Mouse (Mus musculus): ENCODE measurements around the gene Rufy3. TPM values are rescaled to one million over a fixed set of nuclear protein-coding genes. Genes with fewer than 3 reads are reported as not detected.

Gene Rufy3
- total RNA-seq, 2 experiments from 2014 or later = 8.9 to 13.2 TPM

- no peak for DNase-seq
Observed at GRCm38 (mm10) chr5:88575506-88576338, 10.9 kb downstream of the Rufy3 start.

- DNase-seq = no peak
Observed at GRCm38 (mm10) chr5:88580681-88581080, 15.8 kb downstream of the Rufy3 start.

GRCm38 (mm10) chr5:88581343-88581742 is 16.5 kb downstream of the Rufy3 start:
- no peak for DNase-seq

GRCm38 (mm10) chr5:88583271-88584031 is 18.6 kb downstream of the Rufy3 start:
- DNase-seq = no peak

GRCm38 (mm10) chr5:88584061-88584460 is 19.2 kb downstream of the Rufy3 start:
- no peak for DNase-seq

GRCm38 (mm10) chr5:88586407-88587174 is 21.8 kb downstream of the Rufy3 start:
- no peak for DNase-seq

GRCm38 (mm10) chr5:88587211-88587934 is 22.5 kb downstream of the Rufy3 start:
- DNase-seq = no peak

GRCm38 (mm10) chr5:88588481-88588880 is 23.6 kb downstream of the Rufy3 start:
- no peak for DNase-seq

- no peak for DNase-seq
Observed at GRCm38 (mm10) chr5:88593421-88594172, 28.8 kb downstream of the Rufy3 start.

- DNase-seq = no peak
Observed at GRCm38 (mm10) chr5:88594173-88594569, 29.3 kb downstream of the Rufy3 start.

- no peak for DNase-seq
Observed at GRCm38 (mm10) chr5:88595537-88596455, 31.0 kb downstream of the Rufy3 start.

- DNase-seq = no peak
Observed at GRCm38 (mm10) chr5:88598961-88599360, 34.1 kb downstream of the Rufy3 start.

GRCm38 (mm10) chr5:88602030-88602429 is 37.2 kb downstream of the Rufy3 start:
- no peak for DNase-seq

- no peak for DNase-seq
Observed at GRCm38 (mm10) chr5:88602713-88603112, 37.9 kb downstream of the Rufy3 start.

GRCm38 (mm10) chr5:88604046-88604445 is 39.2 kb downstream of the Rufy3 start:
- no peak for DNase-seq

GRCm38 (mm10) chr5:88604641-88605358 is 40.0 kb downstream of the Rufy3 start:
- DNase-seq = no peak

GRCm38 (mm10) chr5:88614129-88614528 is 49.3 kb downstream of the Rufy3 start:
- DNase-seq = no peak

- no peak for DNase-seq
Observed at GRCm38 (mm10) chr5:88616988-88617387, 52.1 kb downstream of the Rufy3 start.

GRCm38 (mm10) chr5:88627545-88627944 is 62.7 kb downstream of the Rufy3 start:
- DNase-seq = no peak

Measured in gastrocnemius, postnatal 10 days (tissue).